Mouse (Mus musculus) ES-Bruce4 (cell line): ENCODE measurements at regions not wholly inside any gene's neighbourhood (a gene's known extent, or its start where the extent isn't known, plus 50 kb on each side); places are given as distances from the start of the nearest gene placed in this dataset.

ENCODE experiments used
- CTCF ChIP-seq: IDR thresholded peaks from one replicate; pipeline ENCODE4 v1.8.1; 2011; ENCODE audit warnings: low read depth, low read length
- EP300 ChIP-seq: IDR thresholded peaks from 2 replicates; pipeline ENCODE4 v1.6.1; 2011; ENCODE audit warnings: low read depth, low read length; ENCODE audit not compliant: insufficient read depth
- POLR2A ChIP-seq: IDR thresholded peaks from one replicate; pipeline ENCODE4 v1.8.1; 2011; ENCODE audit warnings: low read length; ENCODE audit not compliant: insufficient read depth

DNA sequence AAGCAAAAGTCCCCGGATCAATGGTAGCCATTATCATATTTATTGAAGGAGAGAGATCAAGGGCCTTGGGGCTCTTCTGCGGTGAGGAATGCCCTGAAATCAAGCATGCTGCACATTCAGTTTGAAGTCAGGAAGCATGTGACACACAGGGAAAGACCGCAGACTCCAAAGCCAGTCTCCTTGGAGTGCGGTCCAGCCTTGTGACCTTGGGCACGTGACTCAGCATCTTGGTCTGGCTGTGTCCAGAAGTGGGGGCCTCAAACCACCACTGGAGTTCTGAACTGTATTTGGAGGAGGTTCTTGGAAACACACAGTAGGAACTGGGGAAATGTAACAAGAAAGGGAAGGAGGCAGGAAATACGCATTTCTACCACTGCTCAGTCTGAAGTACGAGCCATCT, 109.0 kb upstream of the Kit start:
- TF ChIP-seq CTCF = no peak
- no peak for TF ChIP-seq POLR2A
- no peak for TF ChIP-seq EP300
